Mouse (Mus musculus) limb, embryonic 11.5 days (tissue): ENCODE measurements around the gene Gnb1l. TPM values are rescaled to one million over a fixed set of nuclear protein-coding genes. Genes with fewer than 3 reads are reported as not detected.
A peak's percentile ranks its signal among the peaks of the same experiment; 100 is the strongest.

Source experiments
- ATAC-seq: fragments of 200-750 bp; cut with Nextera tagmentation; 2 replicates; pipeline ENCODE4 v1.8.0; 2017; ENCODE audit warnings: low read depth; ENCODE audit not compliant: insufficient number of reproducible peaks, low FRiP score, low TSS enrichment
- DNase-seq: peaks from one replicate; pipeline ENCODE4 v3.0.0-alpha.2; 2015; ENCODE audit warnings: low spot score
- H3K27ac ChIP-seq: fragments of 300-500 bp; sonication (generic); replicated peaks from 2 replicates; pipeline ENCODE4 v1.5.1; 2014; ENCODE audit warnings: low read depth, mild to moderate bottlenecking, low read length
- H3K27me3 ChIP-seq: fragments of 300-500 bp; sonication (generic); 2 replicates; pipeline ENCODE4 v1.6.1; 2014; ENCODE audit warnings: mild to moderate bottlenecking, low read length, mixed read lengths; ENCODE audit not compliant: control insufficient read depth, insufficient read depth
- H3K36me3 ChIP-seq: fragments of 300-500 bp; sonication (generic); 2 replicates; pipeline ENCODE4 v1.6.1; 2014; ENCODE audit warnings: mild to moderate bottlenecking, low read length, moderate library complexity, mixed read lengths; ENCODE audit not compliant: control insufficient read depth, insufficient read depth
- H3K4me1 ChIP-seq: fragments of 300-500 bp; sonication (generic); 2 replicates; pipeline ENCODE4 v1.6.1; 2014; ENCODE audit warnings: low read length, mixed read lengths; ENCODE audit not compliant: control insufficient read depth, insufficient read depth
- H3K4me2 ChIP-seq: fragments of 300-500 bp; sonication (generic); 2 replicates; pipeline ENCODE4 v1.6.1; 2014; ENCODE audit warnings: low read depth, mild to moderate bottlenecking, moderate library complexity; ENCODE audit not compliant: severe bottlenecking
- H3K4me3 ChIP-seq: fragments of 300-500 bp; sonication (generic); 2 replicates; pipeline ENCODE4 v1.5.1; 2014; ENCODE audit warnings: low read depth, low read length
- H3K9ac ChIP-seq: fragments of 300-500 bp; sonication (generic); 2 replicates; pipeline ENCODE4 v1.6.1; 2014; ENCODE audit warnings: mild to moderate bottlenecking, low read length
- H3K9me3 ChIP-seq: fragments of 300-500 bp; sonication (generic); 2 replicates; pipeline ENCODE4 v1.6.1; 2016; ENCODE audit warnings: low read length; ENCODE audit not compliant: control insufficient read depth
- WGBS: fragments of 180-500 bp; shearing (Covaris S2); extraction: QIAGEN DNeasy Blood & Tissue Kit; methylation state at CpG from one replicate; pipeline ENCODE4 v1.1.7; 2014; 5-methylcytosine and 5-hydroxymethylcytosine counted together
- polyA plus RNA-seq: library from polyadenylated mRNA; unstranded; fragments of >200 nt; fragmentation: Nextera tagmentation; extraction: Ambion mirVana; gene quantifications from 2 replicates; pipeline ENCODE4 v1.2.1, GENCODE M21; 2014

Gnb1l gene
- polyA plus RNA-seq, 1 experiment from 2014 or later, result 18.6 TPM

- Histone ChIP-seq H3K4me2 (no peak overlapping the region), H3K4me1 (peaks cover 30% of the 10 kb centered on the region), H3K36me3 (no peaks in the 10 kb centered on the region), H3K27ac (no peak overlapping the region), H3K9ac (no peak overlapping the region), H3K27me3 (no peaks in the 10 kb centered on the region), H3K4me3 (no peak overlapping the region), H3K9me3 (no peaks in the 10 kb centered on the region)
- WGBS, result 75% methylated on average over 3 of the region's 3 CpGs
- ATAC-seq (no peak), DNase-seq (no peak)
These were observed 57.9 kb downstream of the Gnb1l start for GRCm38 (mm10) chr16:18556461-18556860.

GRCm38 (mm10) chr16:18564472-18564871 is 66.0 kb downstream of the Gnb1l start:
- no peaks in the 10 kb centered on the region for H3K9me3 ChIP-seq
- 81% methylated on average over 2 of the region's 2 CpGs for WGBS
- H3K27me3 ChIP-seq, result no peaks in the 10 kb centered on the region
- H3K4me3 ChIP-seq, result no peak overlapping the region
- ATAC-seq (no peak), DNase-seq (no peak)
- H3K4me2 ChIP-seq, result no peak overlapping the region
- no peaks in the 10 kb centered on the region for H3K36me3 ChIP-seq
- 0 out of 2 replicates have a peak, but pooled peaks cover 2% of the 10 kb centered on the region for H3K4me1 ChIP-seq
- no peak overlapping the region for H3K9ac ChIP-seq
- H3K27ac ChIP-seq, result no peak overlapping the region

DNA sequence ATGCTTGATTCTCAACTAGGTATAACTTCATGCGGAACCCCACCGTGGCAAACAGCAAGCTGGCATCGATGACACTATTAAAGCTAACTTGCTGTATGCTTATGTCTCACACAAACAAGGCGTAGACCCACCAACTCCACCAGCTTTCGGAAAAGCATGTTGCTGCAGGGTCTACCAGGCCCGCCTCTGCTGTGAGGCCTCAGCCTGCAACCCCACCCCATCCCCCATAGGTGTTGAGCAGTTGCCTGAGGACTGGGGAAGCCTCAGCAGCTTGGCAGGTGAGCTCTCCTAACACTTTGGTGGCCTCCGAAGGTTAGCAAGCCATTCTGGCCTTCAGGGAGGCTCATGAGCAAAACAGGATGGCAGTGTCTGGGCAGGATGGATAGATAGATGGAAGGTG is 70.1 kb downstream of the Gnb1l start:
- ATAC-seq (no peak), DNase-seq (no peak)
- Histone ChIP-seq H3K4me2 (no peak overlapping the region), H3K27me3 (no peaks in the 10 kb centered on the region), H3K27ac (no peak overlapping the region), H3K9ac (no peak overlapping the region), H3K36me3 (no peaks in the 10 kb centered on the region), H3K9me3 (no peaks in the 10 kb centered on the region), H3K4me3 (no peak overlapping the region), H3K4me1 (no peaks in the 10 kb centered on the region)
- WGBS, result 70% methylated on average over 7 of the region's 7 CpGs

GRCm38 (mm10) chr16:18574196-18574595 is 75.7 kb downstream of the Gnb1l start:
- 80% methylated on average over 8 of the region's 8 CpGs for WGBS

DNA sequence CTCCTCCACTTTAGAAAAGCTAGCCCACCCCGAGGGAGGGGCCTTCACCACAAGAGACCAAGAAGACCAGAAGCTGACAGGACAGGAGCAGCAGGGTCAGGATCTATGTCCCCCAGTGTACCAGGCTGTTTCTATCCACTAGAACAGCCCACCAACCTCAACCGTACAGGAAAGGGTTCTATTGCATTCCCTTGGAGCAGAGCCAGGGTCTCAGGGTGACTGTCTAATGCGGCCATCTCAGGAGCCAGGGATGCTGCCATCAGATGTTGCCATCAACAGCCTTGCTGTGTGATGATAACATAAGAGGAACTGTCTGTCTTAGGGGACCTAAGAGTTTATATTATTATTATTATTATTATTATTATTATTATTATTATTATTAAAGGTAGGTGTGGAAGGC is 78.6 kb downstream of the Gnb1l start:
- no peak for DNase-seq

More at GRCm38 (mm10) chr16:18574196-18574595, 75.7 kb downstream of the Gnb1l start:
- Histone ChIP-seq H3K4me2 (no peak overlapping the region), H3K36me3 (no peaks in the 10 kb centered on the region), H3K27ac (no peak overlapping the region), H3K9ac (no peak overlapping the region), H3K27me3 (no peaks in the 10 kb centered on the region), H3K9me3 (no peaks in the 10 kb centered on the region), H3K4me1 (no peaks in the 10 kb centered on the region), H3K4me3 (no peak overlapping the region)
- ATAC-seq (no peak), DNase-seq (no peak)

GRCm38 (mm10) chr16:18577599-18578160 is 79.2 kb downstream of the Gnb1l start:
- Histone ChIP-seq H3K36me3 (no peaks in the 10 kb centered on the region), H3K9ac (no peak overlapping the region), H3K4me1 (peaks cover 9% of the 10 kb centered on the region), H3K4me2 (no peak overlapping the region), H3K27me3 (peaks cover 31% of the 10 kb centered on the region), H3K4me3 (no peak overlapping the region), H3K27ac (no peak overlapping the region), H3K9me3 (no peaks in the 10 kb centered on the region)
- ATAC-seq (no peak), DNase-seq (peak; percentile 38)
- 8% methylated on average over 5 of the region's 5 CpGs for WGBS

More for the DNA sequence above, 78.6 kb downstream of the Gnb1l start:
- Histone ChIP-seq H3K4me1 (peaks cover 3% of the 10 kb centered on the region), H3K4me3 (no peak overlapping the region), H3K4me2 (no peak overlapping the region), H3K27me3 (peaks cover 25% of the 10 kb centered on the region), H3K9me3 (no peaks in the 10 kb centered on the region), H3K9ac (no peak overlapping the region), H3K36me3 (no peaks in the 10 kb centered on the region), H3K27ac (no peak overlapping the region)
- 43% methylated on average over 3 of the region's 3 CpGs for WGBS
- ATAC-seq, result no peak

DNA sequence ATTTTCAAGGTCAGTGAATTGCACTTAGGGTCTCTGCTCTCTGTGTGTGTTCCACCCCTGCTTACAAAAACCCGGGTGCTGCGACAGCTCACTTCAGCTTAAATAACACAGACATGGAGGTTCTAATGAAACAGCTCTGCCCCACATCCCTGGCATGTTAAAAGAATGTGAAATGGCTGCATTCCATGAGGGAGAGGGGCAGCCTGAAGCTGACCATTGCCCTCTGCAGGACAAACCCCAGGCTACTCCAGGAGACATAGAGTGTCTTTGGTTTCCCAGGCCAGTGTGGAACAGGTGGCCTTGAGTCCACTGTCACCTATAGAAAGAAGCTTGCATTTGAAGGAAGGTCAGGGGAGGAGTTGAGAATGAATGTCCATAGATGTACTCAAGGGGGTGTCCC is 81.9 kb downstream of the Gnb1l start:
- Histone ChIP-seq H3K36me3 (no peaks in the 10 kb centered on the region), H3K4me2 (no peak overlapping the region), H3K4me1 (peaks cover 9% of the 10 kb centered on the region), H3K27ac (no peak overlapping the region), H3K9me3 (no peaks in the 10 kb centered on the region), H3K27me3 (peaks cover 58% of the 10 kb centered on the region), H3K9ac (no peak overlapping the region), H3K4me3 (no peak overlapping the region)
- 8% methylated on average over 2 of the region's 2 CpGs for WGBS
- ATAC-seq (no peak), DNase-seq (no peak)

DNA sequence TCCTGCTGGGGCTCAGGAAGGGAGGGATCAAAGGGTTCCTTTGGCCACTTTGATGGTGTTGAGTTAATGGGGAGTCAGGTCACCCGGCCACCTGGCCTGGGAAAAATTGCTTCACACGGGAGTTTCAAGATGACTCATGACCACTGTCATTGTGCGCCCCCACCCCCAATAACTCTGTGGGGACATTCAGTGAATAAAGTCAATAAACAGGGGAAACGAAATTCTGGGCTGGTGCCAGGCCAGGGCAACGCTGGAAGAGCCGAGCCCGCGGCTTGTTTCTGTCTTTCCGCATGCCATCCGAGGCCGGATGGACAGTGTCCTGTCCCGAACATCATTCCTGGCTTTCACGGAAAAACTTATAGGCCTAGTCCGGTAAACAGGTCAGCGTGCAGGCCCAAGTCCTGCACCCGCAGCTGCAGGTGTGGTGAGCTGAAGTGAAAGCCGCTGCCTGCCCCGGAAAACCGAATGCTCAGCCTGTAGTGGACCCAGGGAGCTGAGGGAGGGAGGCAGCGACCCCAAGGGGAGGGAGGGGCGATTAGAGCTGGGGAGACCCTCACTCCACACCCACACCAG is 82.6 kb downstream of the Gnb1l start:
- Histone ChIP-seq H3K9ac (no peak overlapping the region), H3K36me3 (no peaks in the 10 kb centered on the region), H3K4me1 (peaks cover 9% of the 10 kb centered on the region), H3K27ac (no peak overlapping the region), H3K9me3 (no peaks in the 10 kb centered on the region), H3K27me3 (peaks cover 66% of the 10 kb centered on the region), H3K4me2 (peak overlapping the region; percentile 42; the same call in 1 of the 2 replicates), H3K4me3 (0 out of 2 replicates have a peak overlapping the region, but pooled peaks have one; percentile 23)
- 2% methylated on average over 21 of the region's 21 CpGs for WGBS
- ATAC-seq (no peak), DNase-seq (peak; percentile 61)
